Mouse (Mus musculus): Measurements from ENCODE around the gene Krtap28-13. TPM values are rescaled to one million over a fixed set of nuclear protein-coding genes. Genes with fewer than 3 reads are reported as not detected.

The Krtap28-13 gene
- total RNA-seq, 4 experiments from 2014 or later, result not detected

GRCm38 (mm10) chr1:83091268-83091667 lies 30.5 kb downstream of the Krtap28-13 start:
- DNase-seq (ENCODE audit: low spot score), result no peak

- DNase-seq (ENCODE audit: low spot score), result no peak
Measured at GRCm38 (mm10) chr1:83096935-83097334, 36.2 kb downstream of the Krtap28-13 start.

- DNase-seq (ENCODE audit: low spot score), result no peak
Measured at GRCm38 (mm10) chr1:83099160-83099559, 38.4 kb downstream of the Krtap28-13 start.

- peak; percentile 1 for DNase-seq (ENCODE audit: low spot score)
Measured at GRCm38 (mm10) chr1:83099580-83100137, 38.9 kb downstream of the Krtap28-13 start.

- DNase-seq (ENCODE audit: low spot score), result no peak
Measured at GRCm38 (mm10) chr1:83101891-83102290, 41.2 kb downstream of the Krtap28-13 start.

GRCm38 (mm10) chr1:83105464-83105863 lies 44.7 kb downstream of the Krtap28-13 start:
- DNase-seq (ENCODE audit: low spot score), result no peak

GRCm38 (mm10) chr1:83107410-83107978 lies 46.8 kb downstream of the Krtap28-13 start:
- no peak for DNase-seq (ENCODE audit: low spot score)

GRCm38 (mm10) chr1:83110992-83111391 lies 50.3 kb downstream of the Krtap28-13 start:
- no peak for DNase-seq (ENCODE audit: low spot score)

Other genes starting within 250 kb of the Krtap28-13 start
- 10 to 100 TPM; 23.8 to 28.7 (median 26.0) TPM for gene Agfg1, start 221.4 kb upstream of the Krtap28-13 start, total RNA-seq (2022)
- gene A030005L19Rik, start 147.6 kb upstream of the Krtap28-13 start, total RNA-seq (2022), result not detected
- gene A030014E15Rik, start 136.0 kb upstream of the Krtap28-13 start, total RNA-seq (2022), result not detected
- not detected for gene Gm6217, start 129.5 kb upstream of the Krtap28-13 start, total RNA-seq (2022)
- gene A030003K21Rik, start 117.5 kb upstream of the Krtap28-13 start, total RNA-seq (2022), result not detected
- not detected for gene Gm7544, start 104.9 kb upstream of the Krtap28-13 start, total RNA-seq (2022)
- not detected for gene Gm47955, start 100.6 kb upstream of the Krtap28-13 start, total RNA-seq (2022)
- not detected for gene Gm47959, start 60.4 kb upstream of the Krtap28-13 start, total RNA-seq (2022)
- gene Slc19a3, start 22.5 kb upstream of the Krtap28-13 start, total RNA-seq (2022), result under 1 TPM; 0.12 to 0.63 (median 0.37) TPM
- not detected for gene Krtap28-10, start 18.4 kb upstream of the Krtap28-13 start, total RNA-seq (2022)
- not detected for gene Gm47969, start 16.0 kb upstream of the Krtap28-13 start, total RNA-seq (2022)
- gene A030005K14Rik, start 1.6 kb upstream of the Krtap28-13 start, total RNA-seq (2022), result not detected
- gene Ccl20, start 55.8 kb downstream of the Krtap28-13 start, total RNA-seq (2022), result not detected
- not detected for gene Daw1, start 98.8 kb downstream of the Krtap28-13 start, total RNA-seq (2022)

All from heart, adult 8-10 months (tissue).